Mouse (Mus musculus): ENCODE measurements around the gene Pigz. TPM values are rescaled to one million over a fixed set of nuclear protein-coding genes. Genes with fewer than 3 reads are reported as not detected.
"Not testable (repeated sequence)": the region's sequence is repeated elsewhere in the genome, so short reads cannot be mapped to it uniquely, and the experiment has no call there.

Pigz gene
- polyA plus RNA-seq, 1 experiment from 2014 or later: 1.7 TPM

GRCm38 (mm10) chr16:31940586-31940985 lies 6.9 kb downstream of the Pigz start:
- Histone ChIP-seq H3K36me3 (ENCODE audit: control insufficient read depth, insufficient read depth, low read length) (no peaks in the 10 kb centered on the region), H3K27me3 (ENCODE audit: control insufficient read depth, insufficient read depth, low read length) (no peaks in the 10 kb centered on the region), H3K9ac (ENCODE audit: low read length) (no peak overlapping the region), H3K27ac (replicated peaks) (no peak overlapping the region), H3K4me1 (replicated peaks; ENCODE audit: control insufficient read depth, insufficient read depth) (no peaks in the 10 kb centered on the region), H3K4me2 (replicated peaks; ENCODE audit: low read depth) (no peak overlapping the region), H3K4me3 (ENCODE audit: low read depth, low read length) (no peak overlapping the region), H3K9me3 (ENCODE audit: control insufficient read depth, low read length) (no peaks in the 10 kb centered on the region)
- WGBS: 68% methylated on average over 2 of the region's 2 CpGs
- DNase-seq (ENCODE audit: low spot score): no peak
- TF ChIP-seq CTCF (IDR thresholded peaks at IDR 0.05; ENCODE audit: low read depth) (no peak), EP300 (optimal IDR thresholded peaks at IDR 0.05) (no peak)
- ATAC-seq (ENCODE audit: low FRiP score, low TSS enrichment): no peak

GRCm38 (mm10) chr16:31943980-31944379 lies 10.3 kb downstream of the Pigz start:
- H3K4me1 ChIP-seq (replicated peaks; ENCODE audit: control insufficient read depth, insufficient read depth): no peaks in the 10 kb centered on the region; the same call in 1 of the 2 replicates
- H3K9ac ChIP-seq (ENCODE audit: low read length): 0 out of 2 replicates have a peak overlapping the region, but pooled peaks have one; percentile 50
- H3K4me3 ChIP-seq (ENCODE audit: low read depth, low read length): no peak overlapping the region
- whole genome bisulfite sequencing: 5% methylated on average over 10 of the region's 10 CpGs
- no peak overlapping the region for H3K4me2 ChIP-seq (replicated peaks; ENCODE audit: low read depth)
- H3K27ac ChIP-seq (replicated peaks): no peak overlapping the region
- peak; percentile 85 for DNase-seq (ENCODE audit: low spot score)
- ATAC-seq (ENCODE audit: low FRiP score, low TSS enrichment): peak; percentile 51; the same call in 1 of the 2 replicates
- no peaks in the 10 kb centered on the region for H3K9me3 ChIP-seq (ENCODE audit: control insufficient read depth, low read length)
- H3K36me3 ChIP-seq (ENCODE audit: control insufficient read depth, insufficient read depth, low read length): no peaks in the 10 kb centered on the region
- H3K27me3 ChIP-seq (ENCODE audit: control insufficient read depth, insufficient read depth, low read length): no peaks in the 10 kb centered on the region
- TF ChIP-seq EP300 (optimal IDR thresholded peaks at IDR 0.05) (no peak), CTCF (IDR thresholded peaks at IDR 0.05; ENCODE audit: low read depth) (peak; percentile 84)

GRCm38 (mm10) chr16:31944698-31945255 lies 11.1 kb downstream of the Pigz start:
- Histone ChIP-seq H3K27ac (replicated peaks) (no peak overlapping the region), H3K27me3 (ENCODE audit: control insufficient read depth, insufficient read depth, low read length) (no peaks in the 10 kb centered on the region), H3K4me2 (replicated peaks; ENCODE audit: low read depth) (no peak overlapping the region), H3K9ac (ENCODE audit: low read length) (no peak overlapping the region), H3K36me3 (ENCODE audit: control insufficient read depth, insufficient read depth, low read length) (no peaks in the 10 kb centered on the region), H3K4me3 (ENCODE audit: low read depth, low read length) (no peak overlapping the region), H3K9me3 (ENCODE audit: control insufficient read depth, low read length) (no peaks in the 10 kb centered on the region), H3K4me1 (replicated peaks; ENCODE audit: control insufficient read depth, insufficient read depth) (no peaks in the 10 kb centered on the region; the same call in 1 of the 2 replicates)
- TF ChIP-seq CTCF (IDR thresholded peaks at IDR 0.05; ENCODE audit: low read depth): no peak
- ATAC-seq (ENCODE audit: low FRiP score, low TSS enrichment) (no peak), DNase-seq (ENCODE audit: low spot score) (no peak)
- 86% methylated on average over 12 of the region's 12 CpGs for WGBS

GRCm38 (mm10) chr16:31945372-31945771 lies 11.7 kb downstream of the Pigz start:
- no peak for ATAC-seq (ENCODE audit: low FRiP score, low TSS enrichment)

GRCm38 (mm10) chr16:31945986-31946385 lies 12.3 kb downstream of the Pigz start:
- not testable (repeated sequence) for ATAC-seq (ENCODE audit: low FRiP score, low TSS enrichment)

More at GRCm38 (mm10) chr16:31945372-31945771, 11.7 kb downstream of the Pigz start:
- Histone ChIP-seq H3K9ac (ENCODE audit: low read length) (no peak overlapping the region), H3K4me3 (ENCODE audit: low read depth, low read length) (no peak overlapping the region), H3K27ac (replicated peaks) (no peak overlapping the region), H3K27me3 (ENCODE audit: control insufficient read depth, insufficient read depth, low read length) (no peaks in the 10 kb centered on the region), H3K4me1 (replicated peaks; ENCODE audit: control insufficient read depth, insufficient read depth) (no peaks in the 10 kb centered on the region; the same call in 1 of the 2 replicates), H3K9me3 (ENCODE audit: control insufficient read depth, low read length) (no peaks in the 10 kb centered on the region), H3K4me2 (replicated peaks; ENCODE audit: low read depth) (no peak overlapping the region), H3K36me3 (ENCODE audit: control insufficient read depth, insufficient read depth, low read length) (no peaks in the 10 kb centered on the region)
- no peak for DNase-seq (ENCODE audit: low spot score)
- TF ChIP-seq EP300 (optimal IDR thresholded peaks at IDR 0.05) (no peak), CTCF (IDR thresholded peaks at IDR 0.05; ENCODE audit: low read depth) (no peak)
- WGBS: 83% methylated on average over 6 of the region's 6 CpGs

GRCm38 (mm10) chr16:31947333-31947732 lies 13.7 kb downstream of the Pigz start:
- WGBS: 17% methylated on average over 8 of the region's 8 CpGs

More at GRCm38 (mm10) chr16:31945986-31946385, 12.3 kb downstream of the Pigz start:
- not testable (repeated sequence) for H3K4me2 ChIP-seq (replicated peaks; ENCODE audit: low read depth); H3K9ac ChIP-seq (ENCODE audit: low read length); DNase-seq (ENCODE audit: low spot score); H3K36me3 ChIP-seq (ENCODE audit: control insufficient read depth, insufficient read depth, low read length); H3K9me3 ChIP-seq (ENCODE audit: control insufficient read depth, low read length); H3K4me3 ChIP-seq (ENCODE audit: low read depth, low read length); H3K27me3 ChIP-seq (ENCODE audit: control insufficient read depth, insufficient read depth, low read length); H3K27ac ChIP-seq (replicated peaks); H3K4me1 ChIP-seq (replicated peaks; ENCODE audit: control insufficient read depth, insufficient read depth)
- 83% methylated on average over 6 of the region's 6 CpGs for WGBS

More at GRCm38 (mm10) chr16:31947333-31947732, 13.7 kb downstream of the Pigz start:
- Histone ChIP-seq H3K9ac (ENCODE audit: low read length) (peak overlapping the region; percentile 95), H3K27me3 (ENCODE audit: control insufficient read depth, insufficient read depth, low read length) (no peaks in the 10 kb centered on the region), H3K9me3 (ENCODE audit: control insufficient read depth, low read length) (no peaks in the 10 kb centered on the region), H3K4me3 (ENCODE audit: low read depth, low read length) (peak overlapping the region; percentile 92), H3K4me1 (replicated peaks; ENCODE audit: control insufficient read depth, insufficient read depth) (no peaks in the 10 kb centered on the region; the same call in 1 of the 2 replicates), H3K27ac (replicated peaks) (peak overlapping the region; percentile 95), H3K36me3 (ENCODE audit: control insufficient read depth, insufficient read depth, low read length) (no peaks in the 10 kb centered on the region; the same call in 1 of the 2 replicates), H3K4me2 (replicated peaks; ENCODE audit: low read depth) (peak overlapping the region; percentile 62)
- no peak for ATAC-seq (ENCODE audit: low FRiP score, low TSS enrichment)
- TF ChIP-seq EP300 (optimal IDR thresholded peaks at IDR 0.05): no peak
- no peak for TF ChIP-seq CTCF (IDR thresholded peaks at IDR 0.05; ENCODE audit: low read depth)
- no peak for DNase-seq (ENCODE audit: low spot score)
